Mouse (Mus musculus) E14TG2a.4 (cell line): ENCODE data around the gene Kiss1r.

Experiments
- CTCF ChIP-seq: conservative IDR thresholded peaks from 2 replicates; pipeline ENCODE4 v1.5.1; 2014; ENCODE audit warnings: low read length
- POU5F1 ChIP-seq: IDR thresholded peaks from 2 replicates; pipeline ENCODE4 v1.6.1; 2014; ENCODE audit warnings: low read length, borderline replicate concordance

DNA sequence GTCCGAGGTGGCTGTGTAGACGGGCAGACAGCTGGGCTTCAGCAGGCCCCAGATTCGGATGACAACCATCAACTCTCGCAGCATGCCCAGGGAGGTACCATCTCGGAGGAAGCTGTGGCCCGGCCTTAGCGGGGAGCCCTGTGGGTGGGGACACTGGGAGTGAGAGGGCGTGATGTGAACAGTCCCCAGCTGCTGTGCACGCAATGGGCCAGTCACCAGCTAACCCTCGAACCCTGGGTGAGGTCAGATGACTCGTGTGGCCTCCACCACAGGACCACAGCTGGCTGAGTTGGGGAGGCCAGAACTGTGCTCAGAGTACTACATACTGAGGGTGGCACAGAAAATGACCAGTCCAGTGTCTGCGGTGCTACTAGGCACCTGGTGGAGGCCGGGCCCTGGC, 20.0 kb upstream of the Kiss1r start:
- TF ChIP-seq CTCF, result no peak
- TF ChIP-seq POU5F1, result no peak
